Mouse (Mus musculus) cerebellum, postnatal 10 days (tissue): Measurements from ENCODE around the gene Nudt17.
"Not testable (repeated sequence)": the region's sequence is repeated elsewhere in the genome, so short reads cannot be mapped to it uniquely, and the experiment has no call there.

ENCODE experiments used
- DNase-seq, 2 experiments: peaks; one replicate each; pipeline ENCODE4 v3.0.0; 2021; ENCODE audit warnings: mixed read lengths in 2 of 2

The Nudt17 gene

DNA sequence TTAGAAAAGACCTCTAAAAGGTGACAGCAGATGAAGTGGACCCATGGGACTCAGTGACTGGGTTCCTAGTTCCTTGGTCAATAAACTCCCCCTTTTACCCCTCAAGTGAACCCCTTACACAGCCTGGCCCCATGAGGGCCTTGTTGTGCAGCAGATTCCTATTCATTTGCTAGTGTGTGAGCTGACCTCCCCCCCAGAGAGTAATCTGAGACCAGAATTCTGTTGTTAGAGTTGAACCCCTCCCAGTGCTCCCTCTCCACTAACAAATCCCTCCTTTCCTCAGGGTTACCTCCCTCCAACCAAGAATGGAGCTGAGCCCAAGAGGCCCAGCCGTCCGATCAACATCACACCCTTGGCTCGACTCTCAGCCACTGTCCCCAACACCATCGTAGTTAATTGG is 7.4 kb downstream of the Nudt17 start:
- DNase-seq, result no peak

DNA sequence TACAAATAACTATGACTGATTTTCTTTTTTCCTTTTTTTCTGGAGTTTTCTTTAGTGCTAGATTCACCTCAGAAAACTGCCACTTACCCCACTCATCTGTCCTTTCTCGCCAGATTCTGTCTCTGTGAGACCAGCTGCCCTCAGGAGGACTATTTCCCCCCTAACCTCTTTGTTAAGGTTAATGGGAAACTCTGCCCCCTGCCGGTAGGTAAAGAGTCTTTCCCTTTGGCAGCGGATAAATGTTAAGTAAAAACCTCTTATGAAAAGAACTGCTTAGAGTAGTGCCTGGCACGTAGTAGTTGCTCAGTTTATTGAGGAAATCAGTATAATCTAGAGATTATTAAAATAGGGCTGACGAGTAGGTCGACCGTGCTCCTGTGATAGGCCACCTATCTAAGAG is 8.0 kb downstream of the Nudt17 start:
- peak; percentile 56 to 69 for DNase-seq

DNA sequence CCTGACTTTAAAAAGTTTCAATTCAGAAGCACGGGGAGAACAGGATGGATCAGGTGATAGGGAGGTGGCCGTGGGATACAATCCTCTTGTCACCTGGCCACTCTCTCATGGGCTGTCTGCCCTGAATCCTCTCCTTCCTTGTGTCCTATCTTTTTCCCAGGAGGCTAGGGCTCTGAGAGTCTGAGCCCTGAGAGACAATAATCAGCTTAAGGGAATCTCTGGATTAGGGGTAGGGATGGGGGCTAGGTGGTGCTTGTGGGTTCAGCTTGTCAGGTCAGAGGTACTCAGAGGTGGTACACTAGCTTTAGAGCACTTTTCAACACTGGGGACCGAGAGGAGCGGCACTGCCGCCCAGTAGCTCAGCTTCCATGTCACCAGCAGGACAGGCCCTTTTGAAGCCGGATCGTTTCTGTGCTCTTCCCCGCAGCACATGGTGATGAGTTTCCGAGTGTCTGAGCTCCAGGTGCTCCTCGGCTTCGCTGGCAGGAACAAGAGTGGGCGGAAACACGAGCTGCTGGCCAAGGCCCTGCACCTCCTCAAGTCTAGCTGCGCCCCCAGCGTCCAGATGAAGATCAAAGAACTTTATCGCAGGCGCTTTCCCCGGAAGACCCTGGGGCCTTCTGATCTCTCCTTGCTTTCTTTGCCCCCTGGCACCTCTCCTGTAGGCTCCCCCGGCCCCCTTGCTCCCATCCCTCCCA is 9.2 kb downstream of the Nudt17 start:
- DNase-seq, result peak; percentile 48 to 54

DNA sequence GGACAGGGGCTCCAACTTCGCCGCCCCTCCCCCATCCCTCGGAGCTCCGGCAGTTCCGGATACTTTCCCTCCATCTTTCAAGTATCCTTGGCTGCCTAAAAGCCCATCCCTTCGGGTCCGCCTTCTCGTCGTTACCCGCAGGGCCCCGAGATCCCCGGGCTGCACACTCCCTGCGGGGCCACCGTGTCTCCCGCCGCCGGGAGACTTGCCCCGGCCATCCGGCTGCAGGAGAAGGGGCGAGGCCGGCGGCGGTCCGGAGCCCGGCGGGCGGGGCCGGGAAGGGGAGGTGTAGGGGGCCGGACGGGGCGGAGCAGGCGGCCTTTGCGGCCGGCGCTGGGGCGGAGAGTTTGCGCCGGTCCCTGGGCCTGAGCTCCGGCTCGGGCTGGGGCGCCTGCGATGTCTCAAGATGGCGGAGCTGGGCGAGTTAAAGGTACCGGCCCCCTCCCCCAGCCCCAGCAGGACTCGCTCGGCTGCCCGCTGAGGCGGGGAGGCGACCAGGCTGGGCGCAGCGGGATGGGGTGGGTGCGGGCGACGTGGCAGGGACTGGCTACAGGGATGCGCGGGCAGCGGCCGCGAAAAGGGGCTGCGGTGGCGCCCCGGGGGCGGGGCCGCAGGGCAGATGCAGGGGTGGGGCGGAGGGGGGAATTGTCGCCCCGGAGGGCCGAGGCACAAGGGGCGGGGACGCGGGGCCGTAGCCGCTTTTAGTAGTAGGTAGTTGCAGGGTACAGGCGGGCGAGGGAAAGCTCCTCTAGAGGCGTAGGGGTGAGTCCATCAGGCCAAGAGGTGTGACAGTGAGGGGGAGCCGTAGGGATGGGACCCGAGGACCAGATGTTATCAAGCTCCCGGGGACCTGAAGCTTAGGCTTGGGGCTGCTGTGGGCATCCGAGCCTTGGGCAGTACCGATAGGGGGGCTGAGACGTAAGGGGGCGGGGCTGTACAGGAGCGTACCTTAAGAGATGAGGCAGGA is 11.3 kb downstream of the Nudt17 start:
- DNase-seq, result peak; percentile 91 to 94

DNA sequence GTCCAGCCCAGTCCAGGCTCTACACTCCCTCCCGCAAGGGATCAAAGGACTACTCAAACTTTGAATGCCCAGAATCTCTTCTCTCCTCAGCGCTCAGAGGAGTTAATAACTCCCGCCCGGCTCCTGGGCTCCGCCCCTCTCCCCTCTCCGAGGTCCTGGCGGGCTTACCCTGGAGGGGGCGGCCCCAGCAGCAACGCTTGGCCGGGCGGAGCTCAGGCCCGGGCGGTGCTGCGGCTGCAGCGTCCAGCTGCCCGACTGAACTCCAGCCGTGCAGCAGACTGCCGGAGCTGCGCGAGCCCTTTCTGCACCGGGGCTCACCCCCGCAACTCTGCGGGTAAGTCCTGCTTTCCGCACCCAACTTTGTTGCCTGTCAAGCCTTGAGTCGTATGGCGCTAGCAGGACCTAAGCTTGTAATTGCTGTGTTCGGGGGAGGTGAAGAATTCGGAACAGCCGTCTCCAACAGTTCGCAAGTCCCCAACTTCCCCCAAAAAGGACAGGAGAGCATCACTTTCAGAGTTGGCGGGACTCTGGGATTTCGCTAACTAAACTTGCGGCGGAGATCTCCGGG is 12.1 kb downstream of the Nudt17 start, which contains the start of gene Pias3:
Gene Pias3 (plus strand): TSS at position 187 of the 568 bp plus-strand sequence.
- peak; percentile 69 to 82 for DNase-seq

DNA sequence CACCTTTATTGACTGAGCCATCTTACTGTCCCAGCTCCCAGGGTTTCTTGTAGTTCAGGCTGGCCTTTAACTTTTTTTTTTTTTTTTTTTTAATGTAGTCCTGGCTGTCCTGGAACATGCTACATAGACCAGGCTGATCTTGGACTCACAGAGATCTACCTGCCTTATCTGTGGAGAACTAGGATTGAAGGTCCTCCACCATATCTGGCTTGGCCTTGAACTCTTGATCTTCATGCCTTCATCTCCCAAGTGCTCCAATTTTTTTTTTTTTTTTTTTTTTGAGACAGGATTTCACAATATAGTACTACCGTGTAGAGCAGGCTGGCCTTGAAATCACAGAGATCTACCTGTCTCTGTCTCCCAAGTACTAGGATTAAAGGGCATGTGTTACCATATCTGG is 14.8 kb downstream of the Nudt17 start:
- no peak for DNase-seq

DNA sequence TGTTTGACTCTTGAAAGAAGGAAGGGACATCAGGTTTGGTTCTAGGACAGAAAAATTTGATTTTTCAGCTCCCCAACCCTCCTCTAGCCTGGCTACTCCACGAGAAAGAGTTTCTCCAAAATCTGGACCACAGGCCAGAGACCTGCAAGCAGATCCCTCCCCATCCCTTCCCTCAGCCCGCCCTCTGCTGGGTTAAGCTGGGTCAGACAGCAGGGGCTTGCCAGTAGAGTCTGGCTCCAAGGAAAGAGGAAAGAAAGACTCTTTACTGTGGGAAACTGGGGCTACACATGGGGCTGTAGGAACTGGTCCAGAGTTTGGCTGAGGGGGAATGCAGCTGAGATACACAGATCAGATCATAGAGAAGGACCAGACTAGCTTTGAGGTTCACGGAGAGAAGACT is 15.9 kb downstream of the Nudt17 start:
- peak; percentile 68 to 77 for DNase-seq

DNA sequence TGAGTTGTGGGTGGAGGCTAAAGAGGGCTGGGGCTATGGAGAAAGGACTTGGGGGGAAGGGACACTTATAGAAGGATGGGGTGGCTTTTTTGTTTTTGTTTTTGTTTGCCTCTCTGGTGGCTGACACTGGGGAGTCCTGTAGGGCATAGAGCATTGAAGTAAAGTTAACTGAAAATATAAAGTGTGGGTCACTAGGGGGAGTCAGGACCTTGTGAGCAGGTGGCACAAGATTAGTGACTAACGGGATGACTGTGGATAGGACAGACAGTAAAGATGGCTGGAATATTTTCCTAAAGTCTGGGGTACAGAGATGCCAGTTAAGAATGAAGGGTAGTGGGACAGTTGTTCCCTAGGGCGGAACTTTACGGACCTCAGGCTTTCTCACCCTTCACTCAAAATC is 18.1 kb downstream of the Nudt17 start:
- DNase-seq, result no peak

DNA sequence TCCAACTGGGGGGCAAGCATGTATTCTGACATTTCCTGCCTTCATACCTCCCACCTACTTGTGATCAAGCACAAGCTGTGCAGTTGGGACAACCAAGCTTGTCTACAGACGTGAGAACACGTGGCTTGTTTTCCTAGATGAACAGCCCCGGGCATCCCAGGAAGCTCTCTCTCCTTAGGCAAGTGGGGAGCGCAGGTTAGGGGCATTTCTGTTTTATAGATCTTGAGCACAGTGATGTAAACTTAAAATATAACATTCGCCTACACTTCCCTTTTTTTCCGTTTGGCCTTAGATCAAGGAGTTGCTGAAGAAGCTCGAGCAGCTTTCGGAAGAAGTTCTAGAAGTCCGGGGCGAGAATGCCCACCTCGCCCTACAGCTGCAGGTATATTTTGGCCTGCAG is 19.5 kb downstream of the Nudt17 start:
- DNase-seq, result no peak

DNA sequence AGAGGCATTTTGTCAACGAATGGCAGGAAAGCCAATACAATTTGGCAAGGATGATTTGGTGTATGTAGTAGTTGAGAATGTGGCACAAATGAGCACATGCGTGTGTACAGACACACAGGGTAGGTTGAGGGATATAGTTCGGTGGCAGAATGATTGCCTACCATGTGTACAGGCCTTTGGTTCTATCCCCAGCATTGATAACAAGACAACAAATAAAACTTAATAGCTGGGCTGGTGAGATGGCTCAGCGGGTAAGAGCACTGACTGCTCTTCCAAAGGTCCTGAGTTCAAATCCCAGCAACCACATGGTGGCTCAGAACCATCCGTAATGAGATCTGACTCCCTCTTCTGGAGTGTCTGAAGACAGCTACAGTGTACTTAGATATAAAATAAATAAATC is 22.3 kb downstream of the Nudt17 start:
- DNase-seq, result not testable (repeated sequence)

DNA sequence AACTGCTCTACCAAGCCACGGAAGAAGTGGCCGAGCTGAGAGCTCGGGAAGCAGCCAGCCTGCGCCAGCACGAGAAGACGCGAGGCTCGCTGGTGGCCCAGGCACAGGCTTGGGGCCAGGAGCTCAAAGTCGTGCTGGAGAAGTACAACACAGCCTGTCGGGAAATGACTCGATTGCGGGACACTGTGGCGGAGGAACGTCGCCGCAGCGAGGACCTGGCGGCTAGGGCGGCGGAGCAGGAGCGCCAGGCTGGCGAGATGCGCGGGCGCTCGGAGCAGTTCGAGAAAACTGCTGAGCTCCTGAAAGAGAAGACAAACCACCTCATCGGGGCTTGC is 23.6 kb downstream of the Nudt17 start:
- DNase-seq, result peak; percentile 37 to 51

DNA sequence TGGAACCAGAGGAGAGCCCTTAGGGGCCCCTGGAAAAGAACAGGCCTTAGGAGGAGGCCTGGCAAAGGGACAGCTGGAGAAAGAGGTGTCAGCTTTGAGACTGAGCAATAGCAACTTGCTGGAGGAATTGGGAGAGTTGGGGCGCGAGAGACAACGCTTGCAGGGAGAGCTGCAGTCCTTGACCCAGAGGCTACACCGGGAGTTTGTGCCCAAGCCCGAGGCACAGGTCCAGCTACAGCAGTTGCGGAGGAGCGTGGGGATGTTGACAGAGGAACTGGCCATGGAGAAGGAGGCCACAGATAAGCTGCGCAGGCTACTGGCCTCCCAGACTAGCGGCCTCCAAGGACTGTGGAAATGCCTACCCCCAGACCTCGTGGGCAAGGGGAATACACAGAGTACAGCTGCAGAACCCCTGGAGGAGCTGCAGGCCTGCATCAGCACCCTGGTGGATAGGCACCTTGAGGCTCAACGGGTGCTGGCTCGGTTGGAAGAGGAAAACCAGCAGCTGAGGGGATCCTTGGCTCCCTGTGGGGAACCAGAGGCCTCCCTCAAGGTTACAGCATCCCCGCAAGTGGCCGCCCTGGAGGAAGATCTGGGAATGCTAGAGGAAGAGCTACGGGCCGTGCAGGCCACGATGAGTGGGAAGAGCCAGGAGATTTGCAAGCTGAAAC is 24.1 kb downstream of the Nudt17 start:
- no peak for DNase-seq

DNA sequence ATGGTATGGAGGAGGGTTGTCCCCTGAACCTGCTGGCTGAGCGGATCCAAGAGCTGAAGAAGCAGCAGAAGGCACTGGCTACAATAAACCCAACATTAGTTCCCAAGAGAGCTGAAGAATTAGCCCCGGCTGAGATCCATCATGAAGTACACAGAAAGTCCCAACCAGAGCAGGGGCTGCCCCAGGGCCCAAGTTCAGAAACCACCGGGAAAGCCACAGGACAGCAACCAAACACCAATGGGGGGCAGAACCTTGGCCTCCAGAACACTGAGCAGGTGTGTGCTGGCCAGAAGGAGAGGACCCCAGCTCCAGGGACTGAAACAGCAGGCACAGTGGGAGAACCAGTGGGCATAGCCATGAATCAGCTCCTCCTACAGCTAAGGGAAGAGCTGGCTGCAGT is 24.9 kb downstream of the Nudt17 start:
- DNase-seq, result no peak

DNA sequence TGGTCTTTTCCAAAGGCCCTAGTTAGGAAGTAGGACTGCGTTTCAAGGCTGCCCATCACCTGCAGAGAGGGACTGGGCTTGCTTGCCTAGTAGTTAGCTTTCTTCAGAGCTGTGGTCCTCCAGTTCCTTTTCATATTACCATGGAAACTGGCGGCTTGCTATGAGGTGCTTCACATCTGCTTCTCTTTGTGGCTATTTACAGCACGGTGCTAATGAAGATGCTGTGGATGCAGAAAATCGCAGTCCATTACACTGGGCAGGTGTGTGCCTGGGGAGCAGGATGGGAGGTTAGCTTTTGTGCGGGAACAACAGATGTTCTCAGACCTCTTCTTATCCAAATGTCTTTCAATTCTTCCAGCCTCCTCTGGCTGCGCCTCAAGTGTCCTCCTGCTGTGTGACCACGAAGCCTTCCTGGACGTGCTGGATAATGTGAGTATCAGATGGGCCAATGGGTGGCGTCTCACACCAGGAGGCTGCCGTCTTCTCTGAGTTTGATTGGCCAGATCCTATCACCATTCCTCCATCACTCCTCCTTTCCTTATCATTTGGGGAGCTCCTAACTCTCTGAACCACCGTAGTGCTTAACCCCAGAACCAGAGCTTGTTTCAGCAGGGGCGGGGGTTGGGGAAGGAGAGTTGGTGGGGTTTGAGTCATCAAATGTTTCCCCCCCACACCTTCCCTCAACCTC is 27.9 kb downstream of the Nudt17 start:
- DNase-seq, result no peak

DNA sequence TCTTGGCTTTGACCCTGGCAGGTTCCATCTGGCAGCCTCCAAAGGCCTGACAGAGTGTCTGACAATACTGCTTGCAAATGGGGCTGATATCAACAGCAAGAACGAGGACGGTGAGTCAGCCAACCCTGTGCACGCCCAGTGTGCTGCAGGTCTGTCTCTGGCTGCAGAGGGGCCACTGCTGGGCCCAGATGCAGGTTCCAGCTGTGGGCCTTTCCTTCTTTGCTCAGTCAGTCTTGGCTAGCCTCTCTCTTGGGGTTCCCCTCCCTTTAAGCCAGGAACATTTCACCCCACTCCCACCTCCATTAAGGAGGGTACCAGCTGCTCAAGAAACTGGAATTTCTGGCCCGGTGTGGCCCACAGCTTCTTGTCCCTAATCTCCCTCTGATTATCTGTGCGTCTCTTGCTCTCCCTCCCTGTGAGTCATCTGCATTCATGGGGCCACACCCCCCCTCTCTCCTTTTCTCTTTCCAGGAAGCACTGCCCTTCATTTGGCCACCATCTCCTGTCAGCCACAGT is 29.1 kb downstream of the Nudt17 start:
- DNase-seq, result no peak

DNA sequence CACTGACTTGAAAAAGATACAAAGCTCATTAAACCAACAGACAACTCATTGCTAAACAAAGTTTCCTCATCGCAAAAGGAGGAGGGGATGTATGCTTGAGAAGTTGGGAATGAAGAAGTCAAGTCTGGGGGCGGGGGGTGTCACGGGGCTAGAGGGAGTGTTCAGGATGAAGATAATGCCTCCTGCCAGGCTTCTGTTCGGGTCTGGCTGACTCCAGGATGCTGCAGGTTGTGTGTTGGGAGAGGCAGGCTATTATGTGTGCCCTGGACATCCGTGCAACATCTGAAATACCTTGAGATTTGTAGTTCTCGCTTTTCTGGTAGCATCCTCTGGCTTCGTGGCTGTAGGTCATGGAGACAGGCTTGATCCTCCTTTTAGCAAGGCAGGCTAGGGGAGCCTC is 29.9 kb downstream of the Nudt17 start:
- no peak for DNase-seq

DNA sequence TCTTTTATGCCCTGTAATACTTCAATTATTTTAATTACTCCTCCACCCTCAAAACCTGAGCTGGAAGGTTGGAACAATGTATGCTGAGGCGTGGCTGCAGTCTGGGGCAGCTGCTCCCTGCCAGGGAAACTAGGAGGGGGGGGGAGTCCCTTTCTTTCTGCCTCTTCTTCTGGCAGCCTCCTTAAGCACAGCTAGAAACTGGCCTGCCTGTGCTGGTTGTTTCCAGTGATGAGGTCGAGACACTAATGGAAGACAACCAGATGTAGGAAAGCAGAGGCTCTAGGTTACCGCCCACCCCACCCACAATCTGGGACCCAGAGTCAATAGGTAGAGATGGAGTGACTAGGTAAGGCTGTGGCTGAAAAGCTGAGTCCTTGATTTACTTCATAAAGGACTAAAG is 32.7 kb downstream of the Nudt17 start:
- no peak for DNase-seq

DNA sequence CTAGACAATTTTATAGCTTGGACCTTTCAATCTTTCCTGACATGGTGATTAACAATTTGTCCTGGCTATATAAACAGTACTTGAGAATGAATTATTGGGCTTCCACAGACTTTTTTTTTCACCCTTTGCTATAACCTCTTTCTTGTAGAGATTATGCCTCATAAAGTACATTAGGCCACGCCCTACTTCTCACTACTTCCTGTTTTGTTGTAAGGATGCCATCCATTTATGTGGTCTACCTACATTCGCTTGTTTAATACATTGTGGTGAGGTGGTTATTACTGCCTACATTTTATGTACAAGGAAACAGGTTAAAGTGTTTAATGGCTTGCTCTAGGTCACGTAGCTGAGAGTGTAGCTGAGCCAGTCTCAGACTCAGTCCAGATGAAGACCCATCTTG is 33.2 kb downstream of the Nudt17 start:
- DNase-seq, result no peak

DNA sequence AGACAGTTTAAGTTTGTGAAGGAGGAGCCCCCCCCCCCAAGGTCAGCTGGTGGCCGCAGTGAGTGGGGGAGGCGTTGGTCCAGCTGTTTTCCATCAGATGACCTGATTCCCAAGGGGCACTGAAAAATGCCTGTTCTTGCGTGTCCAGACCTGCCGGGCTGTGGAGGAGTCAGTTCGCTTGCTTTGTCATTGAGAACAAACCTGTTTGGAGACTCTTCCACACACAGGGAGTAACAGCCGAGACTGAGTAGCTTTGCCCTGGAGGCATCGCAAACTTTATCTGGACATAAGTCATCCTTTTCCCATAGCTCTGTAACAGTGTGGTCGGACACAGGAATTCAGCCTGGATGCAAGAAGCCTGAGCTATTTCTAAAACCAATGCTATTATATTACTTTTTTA is 33.9 kb downstream of the Nudt17 start:
- DNase-seq, result no peak

DNA sequence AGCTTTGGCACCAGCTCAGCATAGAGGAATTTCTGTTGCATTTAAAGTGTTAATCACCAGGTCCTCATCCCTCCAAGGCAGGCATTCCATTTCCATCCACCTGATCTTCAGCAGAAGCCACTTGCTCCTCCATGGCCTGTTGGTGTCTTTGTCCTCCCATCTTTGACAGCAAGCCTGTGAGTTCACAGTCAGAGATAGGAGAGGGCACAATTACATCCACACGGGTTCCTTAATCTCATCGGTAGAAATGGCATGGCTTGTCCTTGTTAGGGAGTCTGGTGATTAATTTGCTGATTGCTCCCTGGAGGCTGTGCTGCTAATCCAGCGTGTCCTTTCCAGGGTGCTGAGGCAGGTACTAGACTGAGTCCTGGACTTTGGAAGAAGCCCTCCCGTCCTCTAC is 34.8 kb downstream of the Nudt17 start:
- no peak for DNase-seq

DNA sequence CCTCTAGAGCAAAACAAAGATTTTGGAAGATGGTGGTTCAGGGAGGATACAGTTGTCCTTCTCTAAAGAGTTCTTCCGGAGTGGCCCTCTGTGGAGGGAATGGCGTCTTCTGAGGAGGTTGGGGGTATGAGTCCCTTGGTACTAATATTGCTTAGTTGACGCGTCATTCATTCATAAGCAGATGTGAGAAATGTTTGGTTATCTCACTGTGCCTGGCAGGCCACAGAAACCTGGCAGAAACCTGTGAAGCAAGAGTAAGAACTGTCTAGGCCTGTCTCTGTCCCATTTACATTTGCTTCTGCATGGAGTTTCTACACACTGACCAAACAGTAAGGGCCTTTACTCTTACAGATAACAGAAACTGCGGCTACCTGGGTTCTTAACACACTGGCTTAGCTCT is 36.8 kb downstream of the Nudt17 start:
- DNase-seq, result no peak

DNA sequence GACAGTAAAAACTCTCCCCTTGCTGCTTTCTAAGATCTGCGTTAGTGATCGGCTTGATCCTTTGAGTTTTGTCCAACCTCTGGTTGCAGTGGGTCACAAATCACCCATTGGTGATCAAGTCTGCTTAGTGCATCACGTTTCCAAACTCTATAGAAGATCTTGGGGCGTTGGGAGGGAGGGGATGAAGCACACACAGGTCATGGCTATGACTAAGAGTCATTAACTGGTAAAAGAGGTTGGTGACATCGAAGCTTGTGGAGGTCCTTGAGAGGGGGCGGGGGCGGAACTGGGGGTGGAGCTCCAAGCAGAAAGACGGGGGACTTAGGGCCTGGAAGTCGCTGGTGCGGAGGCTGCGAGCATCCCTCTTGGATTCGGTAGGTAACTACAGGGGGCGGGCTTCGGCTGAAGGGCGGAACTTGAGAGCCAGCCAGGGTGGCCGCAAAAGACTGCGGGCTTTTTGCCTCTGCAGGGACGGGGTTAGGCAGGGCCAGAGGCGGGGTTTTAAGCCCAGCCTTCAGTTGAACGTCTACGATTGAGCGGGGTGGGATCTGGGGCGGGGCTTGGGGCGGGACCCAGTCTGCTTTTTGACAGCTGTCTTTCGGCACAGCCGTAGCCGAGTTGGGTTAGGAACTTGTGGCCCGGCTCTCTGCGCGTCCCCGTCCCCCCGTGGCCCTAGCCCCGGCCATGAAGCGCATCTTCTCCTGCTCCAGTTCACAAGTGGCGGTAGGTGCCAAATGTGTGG is 38.5 kb downstream of the Nudt17 start, which contains the start of gene Ankrd35:
Gene Ankrd35 (plus strand): TSS at position 405 of the 742 bp plus-strand sequence.
- peak; percentile 89 for DNase-seq
